Mouse (Mus musculus) C2C12 (cell line): ENCODE data around the gene S1pr5. TPM values are rescaled to one million over a fixed set of nuclear protein-coding genes. Genes with fewer than 3 reads are reported as not detected.
"Not testable (repeated sequence)": the region's sequence is repeated elsewhere in the genome, so short reads cannot be mapped to it uniquely, and the experiment has no call there.

Experiments
- H3K27me3 ChIP-seq: one replicate; pipeline ENCODE4 v1.6.1; 2011; ENCODE audit not compliant: control insufficient read depth, insufficient read depth, insufficient read length
- H3K36me3 ChIP-seq: one replicate; pipeline ENCODE4 v1.6.1; 2011; ENCODE audit not compliant: control insufficient read depth, insufficient read depth
- H3K4me3 ChIP-seq: one replicate; pipeline ENCODE4 v1.5.1; 2011; ENCODE audit warnings: mild to moderate bottlenecking, control low read depth; ENCODE audit not compliant: poor library complexity, insufficient read depth, severe bottlenecking
- H3K79me2 ChIP-seq: one replicate; pipeline ENCODE4 v1.6.1; 2011; ENCODE audit not compliant: control insufficient read depth, insufficient read depth
- H3K79me3 ChIP-seq: one replicate; pipeline ENCODE4 v1.6.1; 2011; ENCODE audit warnings: low read depth, control low read depth
- H3ac ChIP-seq: one replicate; pipeline ENCODE3; 2011; ENCODE audit warnings: low read depth; ENCODE audit not compliant: control insufficient read depth, insufficient read length
- CEBPB ChIP-seq: IDR thresholded peaks from one replicate; pipeline ENCODE4 v1.6.1; 2011; ENCODE audit warnings: low read depth, mild to moderate bottlenecking, control low read depth, moderate library complexity
- CTCF ChIP-seq: IDR thresholded peaks from one replicate; pipeline ENCODE4 v1.5.1; 2011; ENCODE audit not compliant: control insufficient read depth, insufficient read depth, insufficient read length
- FOSL1 ChIP-seq: IDR thresholded peaks from one replicate; pipeline ENCODE4 v1.8.0; 2011; ENCODE audit warnings: mild to moderate bottlenecking, low read length; ENCODE audit not compliant: poor library complexity, insufficient read depth, severe bottlenecking
- MAX ChIP-seq: IDR thresholded peaks from one replicate; pipeline ENCODE4 v1.6.1; 2011; ENCODE audit warnings: mild to moderate bottlenecking, control low read depth
- MYOD1 ChIP-seq: IDR thresholded peaks from one replicate; pipeline ENCODE4 v1.6.1; 2011; ENCODE audit warnings: low read depth; ENCODE audit not compliant: control insufficient read depth, insufficient read length
- MYOG ChIP-seq: IDR thresholded peaks from one replicate; pipeline ENCODE4 v1.6.1; 2011; ENCODE audit not compliant: control insufficient read depth, insufficient read length; ENCODE audit errors: extremely low read depth
- USF1 ChIP-seq: IDR thresholded peaks from one replicate; pipeline ENCODE4 v1.6.1; 2011; ENCODE audit warnings: low read depth, mild to moderate bottlenecking, control low read depth, moderate library complexity
- polyA plus RNA-seq: library from polyadenylated mRNA; unstranded; fragments of >200 nt; fragmentation: generic; extraction: Trizol; gene quantifications from one replicate; pipeline ENCODE4 v1.2.1, GENCODE M21; 2012; ENCODE audit warnings: missing spikeins

Gene S1pr5
- polyA plus RNA-seq, 1 experiment, result 0.04 TPM

DNA sequence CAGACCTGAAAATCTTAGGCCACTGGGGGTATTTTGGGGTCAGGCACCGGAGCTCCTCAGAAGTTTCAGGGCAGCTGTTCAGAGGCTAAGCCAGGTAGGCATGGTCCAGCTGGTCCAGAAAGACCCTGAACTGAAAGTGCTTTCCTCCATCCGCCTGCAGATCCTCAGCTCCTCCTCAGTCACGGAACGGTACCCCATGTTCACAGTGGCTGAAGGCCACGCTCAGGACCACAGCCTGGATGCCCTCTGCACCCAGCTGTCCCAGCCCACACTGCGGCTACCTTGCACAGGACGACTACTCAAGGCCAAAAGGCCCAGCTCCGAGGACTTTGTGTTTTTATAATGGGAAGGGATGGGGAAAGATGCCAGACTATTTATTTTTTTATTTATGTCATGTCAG lies 24.9 kb upstream of the S1pr5 start:
- Histone ChIP-seq H3K79me2 (no peaks in the 10 kb centered on the region), H3K27me3 (no peaks in the 10 kb centered on the region), H3K79me3 (peaks cover 1% of the 10 kb centered on the region), H3K4me3 (no peak overlapping the region), H3ac (no peak overlapping the region), H3K36me3 (peaks cover 79% of the 10 kb centered on the region)
- no peak for TF ChIP-seq CTCF
- no peak for TF ChIP-seq MYOG
- TF ChIP-seq MYOD1, result no peak
- no peak for TF ChIP-seq CEBPB
- no peak for TF ChIP-seq FOSL1
- TF ChIP-seq MAX, result no peak
- no peak for TF ChIP-seq USF1

DNA sequence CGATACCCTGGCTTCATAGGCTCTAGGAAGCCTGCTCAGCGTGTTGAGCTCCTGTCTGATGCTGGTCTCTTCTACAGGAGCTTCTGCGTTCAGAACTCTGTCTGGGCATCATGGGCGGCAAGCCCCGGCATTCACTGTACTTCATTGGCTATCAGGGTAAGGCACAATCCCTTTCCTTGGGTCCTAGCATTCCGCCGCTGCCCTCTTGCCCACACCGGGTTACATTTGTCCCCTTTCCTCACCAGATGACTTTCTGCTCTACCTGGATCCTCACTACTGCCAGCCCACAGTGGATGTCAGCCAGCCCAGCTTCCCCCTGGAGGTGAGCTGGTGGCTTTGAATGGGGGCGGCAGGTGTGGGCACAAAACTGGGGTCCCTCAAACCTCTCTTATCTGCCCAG lies 24.1 kb upstream of the S1pr5 start:
- Histone ChIP-seq H3K4me3 (no peak overlapping the region), H3K27me3 (no peaks in the 10 kb centered on the region), H3K36me3 (peaks cover 74% of the 10 kb centered on the region), H3K79me3 (no peaks in the 10 kb centered on the region), H3ac (no peak overlapping the region), H3K79me2 (no peaks in the 10 kb centered on the region)
- no peak for TF ChIP-seq USF1

DNA sequence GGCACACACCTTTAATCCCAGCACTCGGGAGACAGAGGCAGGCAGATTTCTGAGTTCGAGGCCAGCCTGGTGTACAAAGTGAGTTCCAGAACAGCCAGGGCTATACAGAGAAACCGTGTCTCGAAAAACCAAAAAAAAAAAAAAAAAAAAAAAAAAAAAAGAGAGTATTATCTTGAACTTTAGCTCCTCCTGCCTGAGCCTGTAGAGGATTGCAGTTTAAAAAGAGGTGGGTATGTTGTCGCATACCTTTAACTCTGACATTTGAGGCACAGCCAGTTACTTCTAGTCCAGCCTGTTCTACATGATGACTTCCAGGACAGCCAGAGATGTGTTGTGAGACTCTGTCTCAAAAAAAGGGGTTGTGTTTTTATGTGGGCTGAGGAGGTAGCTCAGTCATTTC lies 21.3 kb upstream of the S1pr5 start:
- peaks cover 14% of the 10 kb centered on the region for H3K79me2 ChIP-seq
- H3K36me3 ChIP-seq, result peaks cover 47% of the 10 kb centered on the region
- not testable (repeated sequence) for H3K4me3 ChIP-seq, H3ac ChIP-seq, H3K27me3 ChIP-seq, H3K79me3 ChIP-seq

DNA sequence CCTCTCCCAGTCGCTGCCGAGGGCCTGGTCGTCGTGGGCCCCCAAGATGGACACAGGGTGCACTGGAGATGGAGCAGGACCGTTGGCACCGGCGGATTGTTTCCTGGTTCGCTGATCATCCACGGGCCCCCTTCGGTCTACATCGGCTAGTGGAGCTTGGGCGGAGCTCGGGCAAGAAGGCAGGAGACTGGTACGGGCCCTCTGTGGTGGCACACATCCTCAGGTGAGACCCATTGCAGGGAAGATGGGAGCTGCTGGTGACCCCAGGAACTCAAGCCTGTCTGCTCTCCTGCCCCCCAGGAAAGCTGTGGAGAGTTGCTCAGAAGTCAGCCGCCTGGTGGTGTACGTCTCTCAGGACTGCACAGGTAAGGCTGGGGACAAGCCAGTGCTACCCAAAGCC lies 20.1 kb upstream of the S1pr5 start:
- Histone ChIP-seq H3ac (no peak overlapping the region), H3K79me3 (peaks cover 2% of the 10 kb centered on the region), H3K79me2 (peaks cover 14% of the 10 kb centered on the region), H3K36me3 (peaks cover 34% of the 10 kb centered on the region), H3K27me3 (no peaks in the 10 kb centered on the region), H3K4me3 (no peak overlapping the region)
- TF ChIP-seq CEBPB (no peak), FOSL1 (no peak), MAX (no peak), CTCF (no peak), MYOD1 (no peak), MYOG (no peak), USF1 (no peak)

DNA sequence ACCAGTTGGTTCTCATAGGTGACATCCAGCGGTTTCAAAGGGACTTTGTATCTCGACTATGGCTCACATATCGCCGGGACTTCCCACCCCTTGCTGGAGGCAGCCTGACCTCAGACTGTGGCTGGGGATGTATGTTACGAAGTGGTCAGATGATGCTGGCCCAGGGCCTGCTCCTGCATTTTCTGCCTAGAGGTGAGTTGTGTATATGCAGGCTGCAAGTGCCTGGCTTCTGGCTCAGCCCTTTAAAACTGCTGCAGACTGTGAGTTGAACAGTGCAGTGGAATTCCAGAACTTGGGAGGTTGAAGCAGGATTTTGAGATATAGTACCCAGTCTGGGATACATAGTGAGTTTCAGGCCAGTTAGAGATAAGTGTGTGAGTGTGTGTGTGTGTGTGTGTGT lies 18.6 kb upstream of the S1pr5 start:
- H3K4me3 ChIP-seq, result no peak overlapping the region
- no peak for TF ChIP-seq CTCF

DNA sequence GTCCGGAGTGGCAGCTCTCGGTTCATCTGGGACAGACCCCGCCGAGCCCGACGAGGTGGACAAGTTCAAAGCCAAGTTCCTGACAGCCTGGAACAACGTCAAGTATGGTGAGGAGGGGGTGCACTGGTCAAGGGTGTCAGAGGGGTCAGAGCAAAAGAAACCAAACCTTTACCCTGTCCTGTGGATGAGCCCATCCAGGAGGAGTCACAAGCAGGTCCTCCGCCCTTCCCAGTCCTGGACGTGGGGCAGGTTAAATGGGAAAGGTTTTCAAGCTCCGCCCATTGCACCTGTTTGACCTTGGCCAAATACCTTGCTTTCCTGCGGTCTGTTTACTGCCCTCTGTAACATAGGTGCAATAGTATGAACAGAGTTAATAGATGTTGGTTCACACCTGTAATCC lies 17.4 kb upstream of the S1pr5 start:
- H3K4me3 ChIP-seq, result peak overlapping the region; percentile 65
- H3ac ChIP-seq, result peak overlapping the region; percentile 76
- H3K79me3 ChIP-seq, result peaks cover 2% of the 10 kb centered on the region
- TF ChIP-seq CEBPB (no peak), USF1 (no peak), MYOG (no peak), CTCF (no peak), FOSL1 (no peak), MYOD1 (no peak), MAX (no peak)
- no peaks in the 10 kb centered on the region for H3K27me3 ChIP-seq
- peaks cover 20% of the 10 kb centered on the region for H3K36me3 ChIP-seq
- H3K79me2 ChIP-seq, result peaks cover 14% of the 10 kb centered on the region

More for the DNA sequence above, 18.6 kb upstream of the S1pr5 start:
- Histone ChIP-seq H3ac (no peak overlapping the region), H3K27me3 (no peaks in the 10 kb centered on the region), H3K36me3 (peaks cover 24% of the 10 kb centered on the region), H3K79me2 (peaks cover 14% of the 10 kb centered on the region), H3K79me3 (peaks cover 2% of the 10 kb centered on the region)

DNA sequence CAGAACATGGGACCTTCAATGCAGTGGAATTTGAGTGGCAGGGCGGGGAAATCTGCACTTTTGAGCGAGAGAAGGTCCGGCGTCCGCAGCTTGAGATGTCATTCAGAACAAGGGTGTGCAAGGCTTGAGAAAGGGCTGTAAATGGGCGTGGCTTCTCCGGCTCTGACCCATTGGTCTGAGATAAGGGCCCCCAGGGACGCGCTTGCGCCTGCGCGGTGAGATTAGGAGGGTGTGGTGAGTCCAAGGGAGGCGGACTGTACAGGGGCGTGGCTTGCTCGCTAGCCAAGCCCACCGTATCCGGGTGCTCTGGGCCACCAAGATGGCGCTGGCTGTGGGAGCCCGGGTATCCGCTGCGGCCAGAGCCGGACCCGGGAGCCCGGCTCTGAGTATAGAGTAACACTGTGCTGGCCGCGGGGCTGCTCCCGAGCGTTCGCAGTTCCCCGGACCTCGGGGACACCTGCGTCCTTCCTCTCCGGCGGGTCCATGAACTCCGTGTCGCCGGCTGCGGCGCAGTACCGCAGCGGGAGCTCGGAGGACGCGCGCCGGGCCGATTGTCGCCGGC lies 16.8 kb upstream of the S1pr5 start, which contains the start of gene Atg4d:
Gene Atg4d (plus strand): TSS at position 294 of the 562 bp plus-strand sequence.
- TF ChIP-seq CEBPB (no peak), MYOD1 (no peak), CTCF (no peak), MAX (no peak), FOSL1 (no peak), USF1 (no peak), MYOG (no peak)
- no peaks in the 10 kb centered on the region for H3K27me3 ChIP-seq
- peak within 1 kb of the TSS; percentile 65 for H3K4me3 ChIP-seq
- peak within 1 kb of the TSS; percentile 76 for H3ac ChIP-seq
- H3K36me3 ChIP-seq, result peaks cover 16% of the 10 kb centered on the region
- peaks cover 14% of the 10 kb centered on the region for H3K79me2 ChIP-seq
- H3K79me3 ChIP-seq, result peaks cover 2% of the 10 kb centered on the region
